Mouse (Mus musculus) MEL (cell line): ENCODE results near the gene Shb.

Experiments
- CTCF ChIP-seq, 3 experiments: IDR thresholded peaks in 2 of 3; conservative IDR thresholded peaks in 1 of 3; 2 replicates each; pipeline ENCODE4 v1.5.1; 2011 to 2012; ENCODE audit warnings: low read length in 3 of 3, low read depth in 2 of 3, mild to moderate bottlenecking in 2 of 3, improper control_type of control experiment in 1 of 3, inconsistent platforms in 1 of 3, mixed read lengths in 1 of 3, moderate library complexity in 1 of 3; ENCODE audit not compliant: control insufficient read depth in 1 of 3, insufficient read depth in 1 of 3, poor library complexity in 1 of 3, severe bottlenecking in 1 of 3
- EP300 ChIP-seq, 2 experiments: IDR thresholded peaks; 2 replicates each; pipeline ENCODE4 v1.6.1; 2011; ENCODE audit warnings: improper control_type of control experiment in 2 of 2, low read length in 2 of 2, low read depth in 1 of 2, mild to moderate bottlenecking in 1 of 2
- GATA1 ChIP-seq: IDR thresholded peaks from 2 replicates; pipeline ENCODE4 v1.6.1; 2011; ENCODE audit warnings: low read depth, low read length, improper control_type of control experiment
- JUND ChIP-seq: IDR thresholded peaks from 2 replicates; pipeline ENCODE4 v1.6.1; 2011; ENCODE audit warnings: low read depth, mild to moderate bottlenecking, improper control_type of control experiment, low read length
- KAT2A ChIP-seq: conservative IDR thresholded peaks from 2 replicates; pipeline ENCODE4 v1.6.1; 2012; ENCODE audit warnings: low read depth, low read length, improper control_type of control experiment, inconsistent platforms
- MAZ ChIP-seq: IDR thresholded peaks from 2 replicates; pipeline ENCODE4 v1.6.1; 2012; ENCODE audit warnings: low read depth, mild to moderate bottlenecking, inconsistent platforms, low read length, improper control_type of control experiment
- POLR2A ChIP-seq, 2 experiments: IDR thresholded peaks; 2 replicates each; pipeline ENCODE4 v1.6.1; 2011 to 2012; ENCODE audit warnings: low read length in 2 of 2, mild to moderate bottlenecking in 2 of 2, control low read depth in 1 of 2, improper control_type of control experiment in 1 of 2, low read depth in 1 of 2, moderate library complexity in 1 of 2; ENCODE audit not compliant: control insufficient read depth in 1 of 2, insufficient read depth in 1 of 2, poor library complexity in 1 of 2
- POLR2AphosphoS5 ChIP-seq: IDR thresholded peaks from 2 replicates; pipeline ENCODE4 v1.6.1; 2012; ENCODE audit warnings: low read depth, borderline replicate concordance, mild to moderate bottlenecking, inconsistent platforms, low read length, moderate library complexity, mixed read lengths
- RAD21 ChIP-seq: IDR thresholded peaks from 2 replicates; pipeline ENCODE4 v1.6.1; 2011; ENCODE audit warnings: mild to moderate bottlenecking, low read depth, low read length, improper control_type of control experiment
- UBTF ChIP-seq: IDR thresholded peaks from 2 replicates; pipeline ENCODE4 v1.6.1; 2012; ENCODE audit warnings: low read depth, mild to moderate bottlenecking, inconsistent platforms, low read length, improper control_type of control experiment, moderate library complexity, borderline replicate concordance; ENCODE audit not compliant: insufficient read depth
- ZKSCAN1 ChIP-seq: IDR thresholded peaks from 2 replicates; pipeline ENCODE4 v1.6.1; 2012; ENCODE audit warnings: low read depth, mild to moderate bottlenecking, inconsistent platforms, low read length, improper control_type of control experiment, moderate library complexity

GRCm38 (mm10) chr4:45422640-45423039 lies 109.6 kb downstream of the Shb start:
- no peak for TF ChIP-seq POLR2A (IDR thresholded peaks at IDR 0.05; ENCODE audit: control insufficient read depth in 1 of 2, insufficient read depth in 1 of 2, low read depth in 1 of 2, low read length in 2 of 2, poor library complexity in 1 of 2)
- no peak for TF ChIP-seq MAZ
- TF ChIP-seq UBTF, result no peak
- TF ChIP-seq JUND, result no peak
- no peak for TF ChIP-seq KAT2A
- no peak for TF ChIP-seq POLR2AphosphoS5
- TF ChIP-seq GATA1, result no peak
- TF ChIP-seq EP300 (IDR thresholded peaks at IDR 0.05; ENCODE audit: low read depth in 1 of 2, low read length in 2 of 2), result no peak
- no peak for TF ChIP-seq CTCF (IDR thresholded peaks at IDR 0.05 in 2 of 3, conservative IDR thresholded peaks at IDR 0.05 in 1 of 3; ENCODE audit: control insufficient read depth in 1 of 3, insufficient read depth in 1 of 3, low read depth in 2 of 3, low read length in 3 of 3, poor library complexity in 1 of 3, severe bottlenecking in 1 of 3)
- no peak for TF ChIP-seq RAD21
- TF ChIP-seq ZKSCAN1, result no peak
